Mouse (Mus musculus) limb, embryonic 10.5 days (tissue): ENCODE data around the gene Dct. TPM values are rescaled to one million over a fixed set of nuclear protein-coding genes. Genes with fewer than 3 reads are reported as not detected.

Experiments
- polyA plus RNA-seq: library from polyadenylated mRNA; unstranded; fragments of >200 nt; fragmentation: Nextera tagmentation; extraction: Ambion mirVana; gene quantifications from 2 replicates; pipeline ENCODE4 v1.2.1, GENCODE M21; 2016

Gene Dct
- polyA plus RNA-seq, 1 experiment from 2014 or later, result 1.6 TPM

Other genes with a start within 250 kb of the Dct start
- gene Tgds, start 80.5 kb upstream of the Dct start, polyA plus RNA-seq, result 32.5 and 36.0 TPM in 2 replicates
- gene Gpr180, start 84.9 kb upstream of the Dct start, polyA plus RNA-seq, result 43.0 and 49.6 TPM in 2 replicates
- gene Sox21, start 184.8 kb upstream of the Dct start, polyA plus RNA-seq, result 0.08 and 0.13 TPM in 2 replicates
- gene Gm9376, start 214.7 kb upstream of the Dct start, polyA plus RNA-seq, result not detected in 2 replicates